Mouse (Mus musculus) liver, embryonic 16.5 days (tissue): Measurements from ENCODE around the gene Paics. TPM values are rescaled to one million over a fixed set of nuclear protein-coding genes. Genes with fewer than 3 reads are reported as not detected.
"Not testable (repeated sequence)": the region's sequence is repeated elsewhere in the genome, so short reads cannot be mapped to it uniquely, and the experiment has no call there.

Experiments used
- ATAC-seq: fragments of 200-750 bp; cut with Nextera tagmentation; 2 replicates; pipeline ENCODE4 v1.8.0; 2017; ENCODE audit warnings: low read depth, mild to moderate bottlenecking, moderate number of reproducible peaks, moderate library complexity
- H3K27ac ChIP-seq: fragments of 300-500 bp; sonication (generic); 2 replicates; pipeline ENCODE4 v1.5.1; 2014; ENCODE audit warnings: mild to moderate bottlenecking, low read length
- H3K27me3 ChIP-seq: fragments of 300-500 bp; sonication (generic); 2 replicates; pipeline ENCODE4 v1.6.1; 2014; ENCODE audit warnings: low read depth, low read length, mixed read lengths; ENCODE audit not compliant: control insufficient read depth, insufficient read depth
- H3K36me3 ChIP-seq: fragments of 300-500 bp; sonication (generic); 2 replicates; pipeline ENCODE4 v1.6.1; 2014; ENCODE audit warnings: mild to moderate bottlenecking; ENCODE audit not compliant: control insufficient read depth, insufficient read depth
- H3K4me1 ChIP-seq: fragments of 300-500 bp; sonication (generic); 2 replicates; pipeline ENCODE4 v1.6.1; 2014; ENCODE audit warnings: low read depth, low read length, mixed read lengths; ENCODE audit not compliant: control insufficient read depth
- H3K4me2 ChIP-seq: fragments of 300-500 bp; sonication (generic); 2 replicates; pipeline ENCODE4 v1.6.1; 2014; ENCODE audit warnings: low read depth, low read length, mixed read lengths
- H3K4me3 ChIP-seq: fragments of 300-500 bp; sonication (generic); 2 replicates; pipeline ENCODE4 v1.5.1; 2014; ENCODE audit warnings: low read depth, mild to moderate bottlenecking, low read length
- H3K9ac ChIP-seq: fragments of 300-500 bp; sonication (generic); 2 replicates; pipeline ENCODE4 v1.6.1; 2014; ENCODE audit warnings: low read depth, low read length
- H3K9me3 ChIP-seq: fragments of 300-500 bp; sonication (generic); replicated peaks from 2 replicates; pipeline ENCODE4 v1.6.1; 2016; ENCODE audit warnings: low read length; ENCODE audit not compliant: control insufficient read depth
- WGBS: fragments of 180-500 bp; shearing (Covaris S2); extraction: QIAGEN DNeasy Blood & Tissue Kit; methylation state at CpG from one replicate; pipeline ENCODE4 v1.1.7; 2014; ENCODE audit not compliant: insufficient replicate concordance; 5-methylcytosine and 5-hydroxymethylcytosine counted together
- polyA plus RNA-seq: library from polyadenylated mRNA; unstranded; fragments of >200 nt; fragmentation: Nextera tagmentation; extraction: Ambion mirVana; gene quantifications from 2 replicates; pipeline ENCODE4 v1.2.1, GENCODE M21; 2015

Gene Paics
- 139 and 155 TPM in 2 replicates for polyA plus RNA-seq

DNA sequence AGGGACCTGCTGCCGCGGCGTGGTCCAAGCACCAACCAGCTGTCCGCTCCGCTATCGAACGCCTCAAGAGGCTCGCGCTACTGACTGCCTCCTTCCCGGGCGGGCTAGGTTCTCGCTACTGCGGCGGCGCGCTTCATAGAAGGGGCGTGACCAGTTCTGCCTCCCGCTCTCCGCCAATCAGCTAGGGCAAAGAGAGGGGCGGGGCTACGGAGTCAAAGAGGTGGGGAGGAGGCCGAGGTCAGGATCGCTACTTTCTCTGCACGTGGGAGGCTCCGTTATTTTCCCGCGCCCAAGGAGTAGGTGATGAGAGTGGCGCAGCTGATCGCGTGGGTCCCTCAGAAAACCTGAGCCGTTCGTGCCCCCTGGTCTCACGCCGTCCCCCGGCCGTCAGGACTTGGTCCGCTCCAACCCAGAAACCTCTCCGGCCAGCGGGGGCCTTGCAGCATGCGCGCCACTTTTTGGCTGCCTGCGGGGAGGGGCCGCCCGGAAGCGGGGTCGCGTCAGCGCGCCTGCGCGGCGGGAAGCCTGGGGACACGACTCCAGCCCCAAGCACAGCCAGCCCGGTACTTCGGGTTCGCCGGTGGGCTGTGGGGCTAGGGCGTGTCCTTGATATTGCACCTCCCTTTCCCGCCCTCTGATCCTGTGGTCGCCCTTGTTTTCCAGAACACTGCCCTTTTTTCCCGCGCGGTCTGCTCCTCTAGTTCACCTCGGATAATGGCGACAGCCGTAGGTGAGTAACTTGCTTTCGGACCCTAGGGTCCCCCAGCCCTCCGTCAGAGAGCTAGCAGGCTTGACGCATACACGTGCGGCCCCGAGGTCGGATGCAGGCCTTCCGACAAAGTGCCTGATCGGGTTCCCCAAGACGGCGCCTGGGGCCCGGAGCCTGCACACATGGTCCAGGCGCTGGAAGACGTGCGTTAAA is at the start of gene Paics, which contains the start of gene Ppat:
Paics (plus strand) TSS at position 202 of the 922 bp plus-strand sequence.
Ppat (minus strand) TSS at position 473 of the 922 bp plus-strand sequence.
- peaks cover 2% of the 10 kb centered on the region for H3K36me3 ChIP-seq
- H3K4me2 ChIP-seq, result peak within 1 kb of the TSS; percentile 94
- H3K9me3 ChIP-seq, result no peaks in the 10 kb centered on the region
- peaks cover 33% of the 10 kb centered on the region for H3K4me1 ChIP-seq
- peak within 1 kb of the TSS; percentile 81 for H3K4me3 ChIP-seq
- under 1% methylated on average over 80 of the region's 81 CpGs for WGBS
- peak within 1 kb of the TSS; percentile 79 for H3K9ac ChIP-seq
- H3K27me3 ChIP-seq, result no peaks in the 10 kb centered on the region
- peak within 1 kb of the TSS; percentile 85 for H3K27ac ChIP-seq
- peak; percentile 91 for ATAC-seq

DNA sequence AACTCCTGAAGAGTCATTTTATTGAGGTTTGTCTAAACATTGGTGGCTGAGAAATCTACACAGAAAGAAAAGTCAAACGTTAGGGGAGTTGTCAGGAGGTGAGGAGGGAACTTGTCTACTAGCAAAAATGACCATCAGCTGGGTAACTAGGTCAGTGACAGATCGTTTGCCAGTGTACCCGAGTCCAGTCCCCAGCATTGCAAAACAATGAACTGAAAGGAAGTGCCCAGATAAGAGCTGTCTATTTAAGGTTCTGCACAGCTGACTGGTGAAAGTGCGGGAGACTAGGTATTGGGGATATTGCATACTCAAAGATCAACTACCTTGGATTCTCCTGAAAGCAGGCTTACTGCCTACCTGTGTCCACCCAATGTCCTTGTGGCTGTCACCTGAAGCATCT is 49.0 kb upstream of the Paics start:
- no peak for ATAC-seq
- no peak overlapping the region for H3K9ac ChIP-seq
- peaks cover 12% of the 10 kb centered on the region for H3K4me1 ChIP-seq
- no peaks in the 10 kb centered on the region for H3K9me3 ChIP-seq
- 30% methylated on average over 4 of the region's 4 CpGs for WGBS
- no peak overlapping the region for H3K4me2 ChIP-seq
- H3K4me3 ChIP-seq, result no peak overlapping the region
- H3K27ac ChIP-seq, result no peak overlapping the region
- no peaks in the 10 kb centered on the region for H3K27me3 ChIP-seq
- H3K36me3 ChIP-seq, result no peaks in the 10 kb centered on the region

DNA sequence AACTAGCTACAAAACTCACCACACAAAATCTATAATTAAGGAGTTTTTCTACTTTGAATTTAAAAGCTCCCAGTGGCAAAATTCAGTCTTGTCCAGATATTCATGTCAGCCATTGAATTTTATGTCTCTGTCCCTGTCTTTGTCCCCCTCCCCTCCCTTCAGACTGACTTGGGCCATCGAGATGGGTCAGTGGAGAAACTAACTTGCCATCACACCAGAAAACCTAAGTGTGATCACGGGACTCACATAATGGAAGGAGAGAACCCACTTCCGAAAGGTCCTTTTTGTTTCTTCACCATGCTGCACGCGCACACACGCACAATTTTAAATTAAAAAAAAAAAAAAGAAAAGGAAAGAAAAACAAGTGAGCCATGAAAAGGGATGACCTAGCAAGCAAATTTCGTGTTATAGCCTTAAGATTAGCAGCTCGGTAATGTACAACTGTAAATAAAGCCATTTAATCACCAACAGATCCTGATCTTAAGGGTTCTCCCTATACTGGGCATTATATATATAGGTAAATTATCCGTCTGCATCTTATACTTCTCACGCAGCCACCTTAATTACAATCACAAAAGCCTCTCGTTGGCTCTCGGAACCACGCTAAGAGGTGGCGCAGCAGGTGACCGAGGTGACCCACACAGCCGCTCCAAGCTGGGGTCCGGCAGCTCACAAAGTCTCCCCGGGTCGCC is 46.2 kb upstream of the Paics start:
- ATAC-seq, result peak; percentile 32
- H3K4me3 ChIP-seq, result peak overlapping the region; percentile 92
- no peaks in the 10 kb centered on the region for H3K36me3 ChIP-seq
- H3K27me3 ChIP-seq, result no peaks in the 10 kb centered on the region
- H3K4me2 ChIP-seq, result peak overlapping the region; percentile 88
- H3K27ac ChIP-seq, result peak overlapping the region; percentile 93
- H3K4me1 ChIP-seq, result peaks cover 12% of the 10 kb centered on the region
- no peaks in the 10 kb centered on the region for H3K9me3 ChIP-seq
- 1% methylated on average over 19 of the region's 19 CpGs for WGBS
- peak overlapping the region; percentile 96 for H3K9ac ChIP-seq

DNA sequence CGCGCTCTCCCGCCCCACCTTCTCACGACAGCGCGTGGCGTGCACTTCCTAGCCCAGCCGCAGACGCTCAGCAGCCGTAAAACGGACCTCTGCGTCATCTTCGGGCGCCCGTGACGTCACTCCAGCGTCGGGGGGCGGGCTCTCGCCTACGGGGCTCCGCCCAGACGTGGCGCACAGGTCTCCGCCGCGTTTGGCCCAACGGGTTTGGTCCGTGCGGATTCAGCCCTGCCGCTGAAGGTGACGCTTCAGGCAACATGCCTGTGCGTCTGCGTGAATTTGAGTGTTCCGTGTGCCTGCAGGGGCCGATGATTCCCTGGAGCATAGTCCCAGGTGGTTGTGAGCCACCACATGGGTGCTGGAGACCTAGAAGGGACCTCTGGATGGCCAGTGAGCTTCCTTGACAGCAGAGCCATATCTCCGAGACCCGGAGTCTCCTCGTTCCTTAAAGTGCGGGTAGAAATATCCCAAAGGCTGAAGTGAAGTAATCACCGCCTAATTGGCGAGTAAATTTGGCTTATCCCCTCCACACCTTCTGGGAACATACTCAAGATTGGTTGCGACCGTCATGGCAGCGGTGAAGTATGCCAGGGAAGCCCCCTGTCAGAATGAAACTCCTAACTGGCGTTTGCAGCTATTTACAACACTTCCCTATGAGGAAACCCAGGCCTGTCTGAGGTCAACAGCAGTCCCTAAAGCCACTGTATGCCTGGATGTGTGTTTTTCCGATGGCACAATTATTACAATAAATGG is 45.5 kb upstream of the Paics start, which contains the start of gene Aasdh:
Aasdh (minus strand) TSS at position 110 of the 750 bp plus-strand sequence.
- ATAC-seq, result peak; percentile 97
- no peaks in the 10 kb centered on the region for H3K27me3 ChIP-seq
- under 1% methylated on average over 47 of the region's 47 CpGs for WGBS
- no peaks in the 10 kb centered on the region for H3K36me3 ChIP-seq
- peaks cover 12% of the 10 kb centered on the region for H3K4me1 ChIP-seq
- peak within 1 kb of the TSS; percentile 92 for H3K4me3 ChIP-seq
- peak within 1 kb of the TSS; percentile 93 for H3K27ac ChIP-seq
- peak within 1 kb of the TSS; percentile 96 for H3K9ac ChIP-seq
- H3K4me2 ChIP-seq, result peak within 1 kb of the TSS; percentile 88
- no peaks in the 10 kb centered on the region for H3K9me3 ChIP-seq

DNA sequence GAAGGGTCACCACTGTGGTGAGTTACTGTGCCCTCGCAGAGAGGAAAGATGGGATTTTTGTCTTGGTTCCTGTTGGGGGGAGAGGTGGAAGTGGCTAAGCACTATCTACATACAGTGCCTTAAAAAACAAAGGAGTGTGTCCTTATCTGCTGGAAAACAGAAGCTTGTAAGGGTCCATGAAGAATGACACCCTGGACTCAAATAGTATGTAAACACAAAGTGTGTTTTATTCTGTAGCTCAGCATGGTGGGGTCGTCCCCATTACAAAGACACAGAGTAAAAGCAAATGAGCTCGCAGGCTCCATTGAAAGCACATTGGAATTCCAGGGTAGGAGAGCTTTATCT is 45.0 kb upstream of the Paics start:
- H3K4me2 ChIP-seq, result peak overlapping the region; percentile 88
- H3K9ac ChIP-seq, result peak overlapping the region; percentile 96
- H3K4me3 ChIP-seq, result peak overlapping the region; percentile 92
- H3K36me3 ChIP-seq, result no peaks in the 10 kb centered on the region
- ATAC-seq, result no peak
- H3K9me3 ChIP-seq, result no peaks in the 10 kb centered on the region
- H3K27ac ChIP-seq, result peak overlapping the region; percentile 93
- 9% methylated on average over 3 of the region's 3 CpGs for WGBS
- H3K27me3 ChIP-seq, result no peaks in the 10 kb centered on the region
- H3K4me1 ChIP-seq, result peaks cover 12% of the 10 kb centered on the region

DNA sequence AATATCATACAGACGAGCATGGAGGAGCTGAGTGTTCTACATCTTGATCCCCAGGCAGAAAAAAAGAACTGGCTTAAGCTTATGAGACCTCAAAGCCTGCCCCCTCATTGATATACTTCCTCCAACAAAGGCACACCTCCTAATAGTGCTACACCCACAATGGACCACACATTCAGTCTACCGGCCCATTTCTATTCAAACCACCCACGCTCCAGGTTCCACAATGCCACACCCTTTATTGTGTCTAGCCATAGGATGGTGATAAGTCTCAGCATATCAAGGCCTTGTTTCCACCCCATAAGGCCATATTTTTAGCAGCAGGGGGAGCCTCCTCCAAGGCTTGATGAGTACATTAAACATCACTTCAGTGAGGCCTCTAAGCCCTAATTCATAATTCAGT is 40.3 kb upstream of the Paics start:
- Histone ChIP-seq H3K36me3 (peaks cover 9% of the 10 kb centered on the region), H3K27ac (no peak overlapping the region), H3K9me3 (no peaks in the 10 kb centered on the region), H3K9ac (no peak overlapping the region), H3K4me1 (peaks cover 8% of the 10 kb centered on the region), H3K4me3 (no peak overlapping the region), H3K27me3 (no peaks in the 10 kb centered on the region), H3K4me2 (no peak overlapping the region)
- 46% methylated on average over 3 of the region's 3 CpGs for WGBS
- ATAC-seq, result no peak

DNA sequence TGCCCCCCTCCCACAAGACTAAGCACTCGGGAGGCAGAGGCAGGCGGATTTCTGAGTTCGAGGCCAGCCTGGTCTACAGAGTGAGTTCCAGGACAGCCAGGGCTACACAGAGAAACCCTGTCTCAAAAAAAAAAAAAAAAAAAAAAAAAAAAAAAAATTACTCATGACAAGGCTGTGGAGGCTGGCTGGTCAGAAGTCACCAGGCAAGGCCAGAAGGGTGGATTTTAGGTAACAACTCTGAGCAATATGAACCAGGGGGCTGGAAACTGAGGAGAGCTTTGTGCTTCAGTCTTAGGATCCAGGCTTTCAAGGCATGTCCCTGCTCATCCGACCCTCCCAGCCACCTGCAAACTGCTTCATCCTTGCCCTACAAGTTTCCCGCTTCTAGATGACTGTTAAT is 38.6 kb upstream of the Paics start:
- not testable (repeated sequence) for H3K4me3 ChIP-seq

DNA sequence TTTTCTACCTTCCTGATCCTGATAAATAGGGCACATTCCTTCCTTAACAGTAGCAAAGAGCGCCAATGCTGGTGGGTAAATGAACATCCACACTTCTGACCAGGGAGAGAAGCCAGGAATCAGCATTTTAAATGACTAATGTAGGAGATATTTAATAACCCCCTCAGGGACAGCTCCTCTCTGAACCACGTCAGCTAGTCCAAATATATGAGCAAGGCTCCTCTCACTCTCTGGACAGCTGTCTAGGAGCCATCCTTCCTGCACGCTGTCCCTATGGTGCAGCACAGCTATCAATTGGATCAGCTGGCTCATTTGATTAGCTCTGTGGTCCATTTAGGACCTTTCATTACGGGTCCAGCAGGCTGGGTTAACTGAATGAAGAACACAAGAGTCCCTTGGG is 28.3 kb upstream of the Paics start:
- WGBS, result 74% methylated on average over 4 of the region's 4 CpGs
- Histone ChIP-seq H3K36me3 (peaks cover 35% of the 10 kb centered on the region), H3K27ac (no peak overlapping the region), H3K4me1 (no peaks in the 10 kb centered on the region), H3K27me3 (no peaks in the 10 kb centered on the region), H3K4me2 (no peak overlapping the region), H3K9me3 (no peaks in the 10 kb centered on the region), H3K9ac (no peak overlapping the region), H3K4me3 (no peak overlapping the region)
- no peak for ATAC-seq

More for the DNA sequence above, 38.6 kb upstream of the Paics start:
- not testable (repeated sequence) for ATAC-seq, H3K27me3 ChIP-seq, H3K27ac ChIP-seq, H3K9ac ChIP-seq, H3K4me1 ChIP-seq, H3K9me3 ChIP-seq, H3K4me2 ChIP-seq, H3K36me3 ChIP-seq
- WGBS, result 78% methylated on average over 5 of the region's 5 CpGs
